Mouse (Mus musculus) gastrocnemius, postnatal 4 days (tissue): ENCODE data around the gene Calcoco1. TPM values are rescaled to one million over a fixed set of nuclear protein-coding genes. Genes with fewer than 3 reads are reported as not detected.

Experiments
- microRNA-seq: library from miRNA; unstranded; fragments of <30 nt; microRNA quantifications from one replicate; pipeline ENCODE4 v1.2.0, GENCODE M21; 2021
- total RNA-seq, 2 experiments: library from RNA; stranded (reverse); gene quantifications; 2 replicates each; pipeline ENCODE4 v1.2.3; 2021

Gene Calcoco1
- total RNA-seq, 2 experiments from 2014 or later, result 60.8 to 67.8 TPM

Small RNAs within 50 kb of the gene (microRNA-seq; reads per million reads assigned to microRNA genes)
- not detected for gene Mir688

Other genes starting within 250 kb of the Calcoco1 start
- 1 to 10 TPM in 1 of 2 experiments, not detected in 1; 7.6 TPM for gene Gm10337, start 218.5 kb downstream of the Calcoco1 start, total RNA-seq
- gene Map3k12, start 205.1 kb downstream of the Calcoco1 start, total RNA-seq, result 1 to 10 TPM; 6.1 to 6.3 TPM
- gene Tarbp2, start 204.0 kb downstream of the Calcoco1 start, total RNA-seq, result 10 to 100 TPM; 54.7 to 56.9 TPM
- gene Npff, start 197.2 kb downstream of the Calcoco1 start, total RNA-seq, result 1 to 10 TPM; 3.4 to 4.9 TPM
- under 1 TPM in 1 of 2 experiments, not detected in 1; 0.70 TPM for gene Gm28047, start 97.1 kb downstream of the Calcoco1 start, total RNA-seq
- gene Atf7, start 96.7 kb downstream of the Calcoco1 start, total RNA-seq, result 10 to 100 TPM; 85.3 to 97.2 TPM
- 10 to 100 TPM; 19.0 to 29.5 TPM for gene Atp5g2, start 49.8 kb downstream of the Calcoco1 start, total RNA-seq
- gene Hoxc13, start 198.9 kb upstream of the Calcoco1 start, total RNA-seq, result not detected
- not detected for gene Hoxc12, start 214.6 kb upstream of the Calcoco1 start, total RNA-seq
- gene Hoxc11, start 232.2 kb upstream of the Calcoco1 start, total RNA-seq, result 10 to 100 TPM; 11.0 to 12.0 TPM
- gene Hoxc10, start 244.6 kb upstream of the Calcoco1 start, total RNA-seq, result 10 to 100 TPM; 45.2 to 46.4 TPM
- gene Hoxc5, start 245.3 kb upstream of the Calcoco1 start, total RNA-seq, result 1 to 10 TPM; 4.1 to 5.0 TPM